Mouse (Mus musculus) yolk sac, embryonic 10.5 days (tissue): ENCODE measurements around the gene Ubtd2.

ENCODE experiments used
- DNase-seq: peaks from one replicate; pipeline ENCODE4 v3.0.0-alpha.2; 2017; ENCODE audit warnings: low spot score

Ubtd2 gene

DNA sequence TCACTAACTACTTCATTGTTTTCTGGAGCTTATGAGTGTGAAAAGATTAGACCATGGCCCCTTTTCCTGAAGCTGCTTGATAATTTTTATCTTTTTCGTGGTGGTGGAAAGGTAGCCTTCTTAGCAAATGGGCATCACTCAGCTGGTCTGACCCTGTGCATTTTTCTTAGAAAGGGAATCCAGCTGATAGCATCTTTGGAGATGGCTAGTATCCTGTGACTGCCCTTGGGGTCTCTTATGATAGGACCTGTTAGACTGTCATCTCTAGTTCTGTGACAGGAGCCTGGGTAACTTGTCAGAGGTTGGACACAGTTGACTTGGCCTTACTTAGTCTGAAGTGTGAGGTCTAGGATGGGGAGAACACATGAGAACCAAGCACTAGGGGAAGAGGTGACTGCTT, 64.2 kb downstream of the Ubtd2 start:
- no peak for DNase-seq

DNA sequence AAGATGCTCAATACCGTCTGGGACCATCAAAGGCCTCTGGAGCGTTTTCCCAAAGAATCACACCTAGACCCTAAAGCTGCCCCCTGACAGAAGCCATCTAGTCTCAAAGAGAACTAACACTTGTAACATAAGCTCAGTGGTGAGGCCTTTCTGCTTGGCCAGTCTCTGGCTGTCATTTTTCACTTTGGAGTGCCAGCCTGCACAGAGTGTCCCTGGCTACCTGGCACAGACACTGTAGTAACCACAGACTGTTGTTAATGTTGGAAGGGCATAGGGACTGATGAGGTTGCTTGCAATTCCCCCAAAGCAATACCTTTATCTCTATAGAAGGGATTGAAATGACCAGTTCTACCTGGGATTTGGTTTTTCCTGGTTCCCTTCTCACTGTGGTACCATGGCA, 66.1 kb downstream of the Ubtd2 start:
- no peak for DNase-seq

DNA sequence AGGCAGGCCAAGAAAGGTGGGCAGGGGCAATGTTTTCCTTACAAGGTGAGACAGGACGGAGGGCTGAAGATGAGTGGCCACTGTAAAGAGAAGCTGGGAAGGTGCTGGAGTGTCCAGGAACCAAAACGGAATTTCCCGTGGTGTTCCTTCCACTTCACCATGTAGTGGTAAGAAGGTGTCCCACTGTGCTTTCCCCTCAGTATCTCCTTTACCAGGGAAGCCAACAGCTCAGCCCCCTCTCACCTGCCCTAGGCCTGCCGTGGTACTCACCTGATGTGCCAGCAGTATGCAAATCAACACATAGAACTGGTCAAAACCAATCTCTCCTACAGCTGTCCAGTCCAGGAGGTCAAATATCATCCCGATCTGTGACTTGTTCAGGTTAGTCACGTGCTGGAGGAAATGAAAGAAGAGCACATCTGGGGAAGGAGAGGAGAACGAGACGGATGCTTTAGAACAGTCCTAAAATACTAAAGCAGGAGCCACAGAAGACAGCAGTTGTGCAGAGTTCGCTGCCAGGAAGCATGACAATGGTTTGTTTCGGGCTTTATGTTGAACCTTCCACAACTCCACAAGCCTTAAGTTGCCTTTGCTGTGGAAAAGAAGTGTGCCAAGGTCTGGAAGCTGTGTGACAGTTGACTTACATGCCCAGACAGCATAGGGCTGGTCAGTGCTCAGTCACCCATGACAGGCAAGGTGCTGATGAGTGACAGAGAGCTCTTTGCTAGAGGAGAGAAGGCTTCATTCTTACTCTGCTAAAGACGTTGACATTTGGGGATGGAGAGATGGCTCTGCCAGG, 69.2 kb downstream of the Ubtd2 start:
- DNase-seq: no peak

DNA sequence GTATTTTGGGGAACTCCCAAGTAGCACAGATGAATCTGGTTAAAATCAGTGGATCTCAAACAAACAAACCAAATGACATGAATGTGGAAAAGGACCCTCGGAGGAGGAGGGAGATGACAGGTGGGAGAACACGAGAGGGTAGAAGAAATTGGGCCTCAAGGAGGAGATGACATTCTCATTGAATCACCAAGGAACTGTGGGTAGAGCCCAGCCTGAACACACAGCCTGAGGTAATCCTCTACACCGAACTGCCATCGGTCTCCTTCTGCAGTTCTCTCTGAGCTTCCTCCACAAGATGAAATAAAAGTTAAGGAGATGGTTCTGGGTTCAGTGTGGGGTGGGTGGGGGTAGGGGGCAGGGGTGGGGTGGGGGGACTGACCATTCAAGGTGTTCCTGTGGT, 71.8 kb downstream of the Ubtd2 start:
- DNase-seq: no peak

DNA sequence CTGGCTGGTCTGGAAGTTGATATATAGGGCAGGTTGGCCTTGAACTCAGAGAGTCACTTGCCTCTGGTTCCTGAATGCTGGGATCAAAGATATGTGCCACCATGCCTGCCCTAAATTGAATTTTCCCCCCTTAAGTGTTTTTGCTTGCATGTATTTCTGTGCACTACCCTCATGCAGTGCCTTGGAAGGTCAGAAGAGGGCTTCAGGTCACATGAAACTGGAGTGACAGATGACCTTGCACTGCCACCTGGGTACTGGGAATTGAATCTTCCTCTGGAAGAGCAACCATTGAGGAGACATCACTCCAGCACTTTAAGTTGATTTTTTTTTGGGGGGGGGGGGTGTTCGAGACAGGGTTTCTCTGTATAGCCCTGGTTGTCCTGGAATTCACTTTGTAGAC, 75.0 kb downstream of the Ubtd2 start:
- no peak for DNase-seq

DNA sequence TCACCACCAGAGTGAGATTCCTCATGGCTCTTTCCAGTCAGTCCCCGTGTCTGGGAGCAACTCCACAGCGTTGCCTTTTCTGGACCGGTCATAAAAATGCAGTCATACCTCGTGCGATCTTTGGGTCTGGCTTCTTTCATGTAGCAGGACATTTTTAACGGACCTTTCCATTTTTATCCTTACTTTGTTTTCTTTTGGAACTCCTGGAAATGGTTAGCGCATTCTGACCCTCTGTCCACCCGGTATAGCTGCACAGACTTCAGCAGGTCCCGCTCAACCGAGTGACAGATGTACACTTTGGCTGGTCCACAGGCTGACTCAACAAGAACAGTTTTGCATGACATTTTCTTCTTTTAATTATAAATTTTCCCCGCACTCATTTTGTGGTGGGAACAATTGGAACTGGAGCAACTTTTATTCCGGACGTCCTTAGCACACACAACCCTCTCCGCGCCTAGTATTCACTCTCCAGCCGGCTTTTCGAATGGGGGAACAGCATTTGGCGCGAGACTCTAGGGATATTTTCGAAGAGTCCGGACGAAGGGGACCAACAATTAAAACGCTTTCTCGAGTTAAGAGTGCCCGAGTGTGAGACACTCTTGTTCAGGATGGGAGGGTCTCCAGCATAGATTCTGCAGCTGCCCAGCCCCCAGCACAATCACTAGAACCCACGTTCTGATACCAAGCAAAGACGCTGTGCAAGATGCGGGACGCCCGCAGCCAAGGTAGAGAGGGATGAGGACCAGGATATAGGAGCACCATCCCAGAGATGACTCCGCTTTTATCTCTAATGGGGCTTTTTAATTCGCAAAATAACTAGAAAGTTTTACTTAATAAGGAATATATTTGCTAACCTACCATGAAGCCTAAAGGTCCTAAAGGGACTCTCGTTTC, 76.9 kb downstream of the Ubtd2 start, which contains the start of gene Efcab9:
Efcab9 (minus strand) TSS at position 211 of the 894 bp plus-strand sequence.
- no peak for DNase-seq

DNA sequence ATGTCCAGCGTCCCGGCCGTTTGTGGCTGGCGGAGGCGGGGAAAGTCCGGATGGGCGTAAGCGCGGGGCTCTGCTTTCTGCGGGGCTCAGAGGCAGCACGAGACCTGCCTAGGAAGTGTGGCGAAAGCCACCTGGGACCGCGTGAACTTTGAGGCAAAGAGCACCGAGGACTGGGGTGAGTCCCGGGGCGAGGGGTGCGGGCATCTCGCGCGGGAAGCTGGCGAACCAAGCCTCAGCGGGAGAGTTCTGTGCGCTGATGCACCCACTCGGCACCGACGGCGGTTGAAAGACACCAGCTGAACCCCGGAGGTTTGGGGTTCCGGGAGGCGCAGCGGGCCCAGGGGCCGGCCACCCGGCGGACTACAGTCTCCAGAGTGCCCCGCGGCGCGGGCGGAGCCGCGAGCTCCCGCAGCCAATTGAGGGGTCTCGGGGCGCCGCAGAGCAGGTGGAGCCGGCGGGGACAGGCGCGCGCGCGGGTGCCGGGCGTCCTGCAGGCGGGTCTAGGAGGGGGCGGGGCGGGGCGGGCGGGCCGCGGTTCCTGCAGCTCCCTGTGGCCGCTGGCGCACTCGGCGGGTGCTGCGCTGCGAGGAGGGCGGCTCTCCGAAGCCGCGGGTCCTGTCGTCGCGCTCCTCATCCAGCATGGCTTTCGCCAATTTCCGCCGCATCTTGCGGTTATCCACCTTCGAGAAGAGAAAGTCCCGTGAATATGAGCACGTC, 77.8 kb downstream of the Ubtd2 start, which contains the start of gene Stk10:
Stk10 (plus strand) TSS at position 541 of the 717 bp plus-strand sequence.
- peak; percentile 90 for DNase-seq

DNA sequence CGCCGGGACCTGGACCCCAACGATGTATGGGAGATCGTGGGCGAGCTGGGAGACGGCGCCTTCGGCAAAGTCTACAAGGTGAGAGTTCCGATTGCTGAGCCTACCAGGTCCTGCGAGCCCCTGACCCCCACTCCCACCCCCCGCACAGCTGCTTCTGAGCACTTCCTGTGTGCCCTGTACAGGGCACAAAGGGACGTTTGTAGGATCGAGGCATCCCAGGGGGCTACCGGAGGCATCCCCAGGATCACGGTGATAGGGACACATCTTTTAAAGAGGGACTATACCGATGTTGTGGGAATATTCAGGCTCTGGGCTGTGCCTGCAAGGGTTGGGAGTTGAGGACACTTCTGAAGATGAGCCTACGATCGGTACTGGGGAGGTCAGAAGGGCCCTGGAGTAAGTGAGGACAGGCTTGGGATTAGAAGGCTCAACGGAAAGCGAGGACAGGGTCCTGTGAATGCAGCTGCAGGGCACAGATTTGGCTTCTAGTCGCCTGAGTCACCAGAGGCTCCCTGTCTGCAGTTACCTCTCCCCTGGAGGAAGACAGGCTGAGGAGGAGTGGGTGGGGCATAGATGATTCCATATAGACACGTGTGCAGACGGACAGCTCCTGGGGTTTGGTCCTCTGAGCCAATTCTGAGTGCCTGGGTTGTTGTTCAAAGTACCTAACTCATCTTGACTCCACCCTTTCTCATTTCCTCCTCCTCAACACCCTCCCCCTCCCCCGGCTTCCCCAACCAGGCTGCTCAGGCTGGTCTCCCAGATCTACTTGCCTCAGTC, 78.5 kb downstream of the Ubtd2 start:
- peak; percentile 51 for DNase-seq

DNA sequence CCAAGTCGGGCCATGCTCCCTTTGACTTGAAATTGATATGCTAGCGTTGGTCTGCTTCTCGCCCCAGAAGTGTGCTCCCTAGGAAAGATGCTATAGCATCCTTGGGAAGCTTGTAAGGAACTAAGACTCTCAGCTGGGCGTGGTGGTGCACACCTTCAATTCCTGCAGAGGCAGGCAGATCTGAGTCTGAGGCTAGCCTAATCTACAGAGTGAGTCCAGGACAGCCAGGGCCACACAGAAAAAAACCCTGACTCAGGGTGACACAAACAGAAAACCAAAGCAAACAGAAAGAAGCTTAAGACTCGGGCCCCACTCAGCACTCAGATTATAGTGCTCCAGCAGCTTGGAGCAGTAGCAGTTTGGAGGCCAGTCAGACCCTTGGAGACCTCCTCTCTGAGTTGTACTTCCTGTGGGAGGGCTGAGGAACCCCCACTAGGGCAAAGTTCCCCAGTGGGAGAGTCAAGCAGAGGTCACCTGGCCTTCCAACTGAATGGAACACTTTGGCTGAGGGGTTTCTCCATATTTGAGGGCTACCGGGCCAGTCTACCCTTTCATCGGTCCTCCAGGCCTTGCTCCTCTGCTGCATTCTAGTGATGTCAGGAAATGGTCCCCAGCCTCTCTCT, 79.4 kb downstream of the Ubtd2 start:
- DNase-seq: no peak

DNA sequence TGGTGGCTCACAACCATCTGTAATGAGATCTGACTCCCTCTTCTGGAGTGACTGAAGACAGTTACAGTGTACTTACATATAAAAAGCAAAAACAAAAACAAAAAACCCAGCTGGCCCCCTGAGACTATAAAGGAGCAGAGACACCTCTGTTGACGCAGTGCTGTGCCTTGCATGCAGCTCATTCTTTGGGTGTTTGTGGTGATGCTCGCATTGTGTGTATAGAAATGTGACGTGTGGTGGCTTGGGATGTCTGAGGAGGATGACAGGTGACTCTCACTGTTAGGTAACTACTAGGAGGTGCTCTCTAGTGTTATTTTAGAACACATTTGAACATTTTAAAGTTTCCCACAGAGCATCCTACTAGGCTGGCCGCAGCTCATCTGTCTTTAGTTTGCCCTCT, 80.5 kb downstream of the Ubtd2 start:
- DNase-seq: no peak

DNA sequence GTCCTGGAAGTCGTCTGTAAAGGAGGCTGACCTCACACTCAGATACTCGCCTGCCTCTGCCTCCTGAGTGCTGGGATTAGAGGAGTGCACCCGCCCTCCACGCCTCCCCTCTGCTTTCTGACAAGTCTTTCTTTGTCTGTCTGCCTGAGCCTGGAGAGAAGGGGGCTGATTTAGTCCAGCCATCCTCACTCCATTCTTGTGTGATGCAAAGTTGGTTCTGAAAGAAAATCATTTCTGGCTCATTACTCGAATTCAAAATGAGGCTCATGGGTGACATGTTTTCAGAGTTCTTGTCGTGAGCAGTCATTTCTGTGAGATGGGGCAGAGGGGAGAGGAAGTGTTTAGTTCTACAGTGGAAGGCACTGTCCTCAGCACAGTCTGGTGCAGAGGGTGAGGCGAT, 81.8 kb downstream of the Ubtd2 start:
- no peak for DNase-seq

DNA sequence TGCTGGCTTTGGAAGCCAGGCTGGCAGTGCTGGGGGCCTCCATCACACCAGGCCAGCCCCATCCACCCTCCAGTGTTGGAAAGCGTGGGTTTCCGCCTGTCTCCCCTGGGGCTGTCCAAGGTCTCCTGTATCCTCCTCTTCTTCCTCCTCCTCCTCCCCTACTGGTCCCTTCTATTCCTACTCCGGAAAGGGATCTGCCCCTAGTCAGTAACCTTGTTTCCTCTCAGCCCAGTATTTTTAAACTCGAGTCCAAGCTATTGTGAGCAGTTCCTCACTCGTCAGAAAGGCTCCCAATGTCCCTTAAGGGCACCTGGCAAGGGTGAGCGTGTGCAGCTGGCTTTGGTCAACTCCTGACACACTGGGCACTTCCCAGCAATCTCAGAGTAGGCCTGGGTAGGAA, 83.3 kb downstream of the Ubtd2 start:
- no peak for DNase-seq

DNA sequence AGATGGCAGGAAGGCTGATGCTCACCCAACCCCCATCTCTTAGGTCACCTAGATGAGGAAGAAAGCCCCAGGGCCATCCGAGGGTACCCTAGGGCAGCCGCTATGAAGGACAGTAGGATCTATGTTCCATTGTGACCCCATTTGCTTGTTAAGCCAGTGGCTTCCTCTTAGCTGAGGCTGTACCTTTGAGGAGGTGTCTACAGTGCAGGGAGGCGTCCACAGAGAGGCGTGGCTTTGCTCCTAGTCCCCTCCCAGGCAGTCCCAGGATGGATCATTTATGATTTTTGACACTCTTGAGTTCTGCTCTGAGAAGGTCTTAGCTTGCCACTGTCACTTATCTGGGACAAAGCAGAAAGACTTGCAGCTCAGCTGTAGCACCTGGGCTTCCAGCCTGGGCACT, 83.7 kb downstream of the Ubtd2 start:
- no peak for DNase-seq

DNA sequence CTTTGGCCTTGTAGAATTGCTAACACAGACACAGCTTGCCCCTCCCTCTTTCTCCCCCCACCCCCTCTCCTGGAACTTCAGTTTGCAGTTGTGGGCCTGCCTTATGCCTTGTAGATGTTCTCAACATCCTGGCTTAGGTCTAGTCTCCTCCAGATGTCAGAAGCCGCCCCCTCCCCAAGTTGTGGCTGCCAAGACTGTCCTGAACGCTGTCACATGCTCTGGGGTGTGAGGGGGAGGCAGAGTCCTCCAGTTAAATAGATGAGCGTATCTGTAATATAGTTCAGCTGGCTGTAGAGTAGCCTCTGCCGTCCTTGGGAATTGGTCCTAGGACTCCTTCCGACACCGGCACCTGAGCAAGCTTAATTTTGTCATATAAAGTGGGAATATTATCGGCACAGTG, 84.5 kb downstream of the Ubtd2 start:
- no peak for DNase-seq

DNA sequence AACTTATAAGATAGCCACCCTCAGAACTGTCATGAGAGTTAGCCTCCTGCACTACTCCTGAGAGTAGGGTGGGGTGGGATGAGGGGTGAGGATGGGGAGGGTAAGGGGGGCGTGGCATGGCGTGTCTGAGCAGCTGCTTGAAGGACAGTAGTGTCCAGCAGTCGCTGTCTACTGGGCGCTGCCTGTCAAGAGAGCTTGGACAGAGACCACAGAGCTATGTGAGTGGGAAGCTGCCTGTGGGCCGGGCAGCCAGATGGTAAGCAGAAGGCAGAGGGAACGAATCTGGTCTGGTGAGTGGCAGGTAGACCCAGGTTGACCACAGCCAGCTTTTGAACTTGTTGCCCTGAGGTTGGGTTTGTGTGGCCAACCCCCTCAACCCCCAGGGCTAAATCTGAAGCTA, 85.3 kb downstream of the Ubtd2 start:
- no peak for DNase-seq

DNA sequence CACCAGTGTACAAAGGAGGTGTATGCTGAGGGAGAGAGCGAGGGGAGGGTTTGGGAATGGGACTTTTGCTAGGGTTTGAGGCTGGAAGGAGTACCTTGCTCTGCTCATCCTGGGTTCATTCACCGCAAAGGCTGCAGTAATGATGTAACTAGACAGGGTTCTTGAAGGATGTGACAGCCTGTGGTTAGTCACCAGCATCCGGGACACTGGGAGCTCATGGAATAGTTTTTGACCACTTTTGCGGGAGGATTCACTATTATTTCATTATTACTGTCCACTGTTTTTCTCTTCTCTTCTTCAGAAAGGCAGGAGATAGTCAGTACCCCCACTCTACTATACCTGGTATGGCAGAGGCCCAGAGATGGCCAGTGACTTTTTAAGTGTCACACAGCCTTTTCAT, 87.0 kb downstream of the Ubtd2 start:
- DNase-seq: no peak

DNA sequence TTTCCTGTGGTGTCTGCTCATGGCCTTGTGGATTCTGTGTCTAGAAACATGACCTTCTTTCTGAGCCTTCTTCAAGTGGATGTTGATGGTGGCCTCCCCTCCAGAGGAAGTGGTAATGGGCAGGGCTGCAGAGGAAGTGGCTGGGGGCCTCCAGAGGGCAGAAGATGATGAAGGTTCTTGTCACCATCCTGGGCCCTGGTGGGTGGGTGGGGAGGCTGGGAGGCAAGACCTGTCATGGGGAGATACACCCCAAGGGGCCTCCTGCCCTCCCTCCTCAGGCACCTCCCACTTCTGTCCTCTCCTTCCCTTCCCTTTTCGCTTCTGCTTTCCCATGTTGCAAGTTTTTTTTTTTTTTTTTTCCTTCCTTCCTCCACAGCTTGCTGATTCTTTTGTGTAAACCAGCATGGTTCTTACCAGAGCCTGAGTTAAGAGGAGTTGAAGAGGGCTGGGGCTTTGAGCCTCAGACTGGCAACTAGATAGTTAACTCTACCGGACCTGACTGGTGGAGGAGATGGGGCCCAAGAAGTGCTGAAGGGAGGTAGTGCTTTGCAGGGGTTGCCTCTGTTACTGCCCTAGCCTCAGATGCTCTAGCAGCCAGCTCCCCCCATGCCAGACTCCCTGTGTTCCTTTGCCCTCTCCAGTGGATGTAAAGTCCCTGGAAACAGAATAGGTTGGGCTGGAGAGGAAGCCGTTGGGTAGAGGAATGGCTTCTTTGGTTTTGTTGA, 87.7 kb downstream of the Ubtd2 start:
- DNase-seq: peak; percentile 64

DNA sequence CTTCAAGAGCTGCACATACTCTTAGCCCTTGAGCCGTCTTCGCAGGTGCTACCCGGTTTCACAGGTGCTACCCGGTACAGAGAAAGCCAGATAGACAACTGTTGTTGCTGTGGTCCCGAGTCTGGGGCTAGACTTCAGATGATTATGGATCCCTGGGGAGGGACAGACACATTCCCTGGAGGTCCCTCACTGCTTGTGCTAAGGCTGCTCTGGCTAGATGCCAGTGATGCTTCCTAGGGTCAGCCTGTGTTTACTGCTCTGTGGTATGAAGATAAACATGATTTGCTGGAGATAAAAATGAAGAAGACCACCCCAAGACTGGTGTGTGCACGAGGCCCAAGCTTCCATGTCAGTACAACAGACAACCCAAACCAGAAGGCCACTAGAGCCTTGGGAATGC, 88.9 kb downstream of the Ubtd2 start:
- no peak for DNase-seq

DNA sequence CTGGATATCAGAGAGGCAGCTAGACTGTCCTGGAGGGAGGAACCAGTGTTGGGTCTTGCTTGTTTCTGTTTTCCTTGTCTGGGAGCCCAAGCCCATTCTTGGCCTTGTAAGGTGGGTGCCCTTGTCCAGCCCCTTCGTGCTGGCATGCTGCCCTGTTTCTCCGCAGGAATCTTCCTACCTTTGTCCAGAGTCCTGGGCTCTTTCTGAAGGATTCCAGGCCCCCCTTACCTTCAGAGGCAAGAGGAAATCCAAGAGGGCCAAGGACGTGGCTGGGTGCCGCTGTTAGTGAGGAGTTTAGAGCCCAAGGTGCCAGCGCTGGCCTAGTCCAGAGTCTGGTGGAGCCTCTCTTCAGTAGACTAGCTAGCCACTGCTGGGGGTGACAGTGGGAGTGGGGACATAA, 89.3 kb downstream of the Ubtd2 start:
- DNase-seq: no peak

DNA sequence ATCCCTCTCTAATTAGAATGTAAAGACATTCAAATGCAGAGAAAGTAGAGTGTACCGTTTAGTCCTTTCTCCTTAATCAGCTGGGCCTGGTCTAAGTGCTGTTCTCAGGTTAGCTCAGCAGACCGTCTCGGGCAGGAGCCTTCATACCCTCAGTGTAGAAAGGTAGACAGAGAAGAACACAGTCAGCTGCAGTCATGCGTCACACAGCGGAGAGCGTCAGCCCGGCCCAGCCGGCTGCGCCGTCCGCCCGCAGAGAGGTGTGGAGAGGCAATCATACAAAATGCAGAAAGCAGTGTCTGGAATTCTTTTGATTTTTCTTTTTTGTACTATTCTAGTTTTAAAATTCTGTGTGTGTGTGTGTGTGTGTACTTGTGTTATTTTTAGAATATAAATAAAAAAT, 90.4 kb downstream of the Ubtd2 start:
- no peak for DNase-seq

DNA sequence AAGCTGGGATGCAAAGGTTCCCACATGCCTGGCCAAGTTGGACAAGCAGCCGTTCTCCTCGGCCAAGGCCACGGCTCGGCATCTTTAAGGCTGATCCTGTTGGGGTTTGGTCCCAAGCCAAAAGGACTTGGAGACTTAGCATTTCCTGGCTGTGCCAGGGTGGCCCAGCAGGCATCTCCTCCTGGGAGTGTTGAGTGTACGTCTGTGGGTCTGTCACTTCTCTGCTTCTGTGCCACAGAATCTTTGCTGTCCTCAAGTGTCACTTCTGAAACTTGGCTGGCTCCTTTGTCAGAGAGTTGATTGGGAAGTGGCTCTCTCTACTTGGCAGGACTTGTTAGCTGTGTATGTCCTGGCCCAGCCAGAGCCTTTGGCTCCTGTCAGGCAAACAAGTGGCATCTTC, 91.3 kb downstream of the Ubtd2 start:
- DNase-seq: no peak
